Mouse (Mus musculus) forebrain, embryonic 13.5 days (tissue): ENCODE data around the gene Coro1b. TPM values are rescaled to one million over a fixed set of nuclear protein-coding genes. Genes with fewer than 3 reads are reported as not detected.

Experiments
- ATAC-seq: fragments of 200-750 bp; cut with Nextera tagmentation; 2 replicates; pipeline ENCODE4 v1.8.0; 2017
- H3K27ac ChIP-seq: fragments of 300-500 bp; sonication (generic); 2 replicates; pipeline ENCODE4 v1.5.1; 2015; ENCODE audit warnings: inconsistent platforms, mild to moderate bottlenecking, moderate library complexity
- H3K27me3 ChIP-seq: fragments of 300-500 bp; sonication (generic); 2 replicates; pipeline ENCODE4 v1.6.1; 2015; ENCODE audit warnings: mild to moderate bottlenecking, inconsistent platforms
- H3K36me3 ChIP-seq: fragments of 300-500 bp; sonication (generic); 2 replicates; pipeline ENCODE4 v1.6.1; 2015; ENCODE audit warnings: mild to moderate bottlenecking, inconsistent platforms; ENCODE audit not compliant: poor library complexity, severe bottlenecking
- H3K4me1 ChIP-seq: fragments of 300-500 bp; sonication (generic); 2 replicates; pipeline ENCODE4 v1.6.1; 2015; ENCODE audit warnings: inconsistent platforms
- H3K4me2 ChIP-seq: fragments of 300-500 bp; sonication (generic); 2 replicates; pipeline ENCODE4 v1.6.1; 2015; ENCODE audit warnings: inconsistent platforms, mild to moderate bottlenecking, moderate library complexity
- H3K4me3 ChIP-seq: fragments of 300-500 bp; sonication (generic); 2 replicates; pipeline ENCODE4 v1.5.1; 2015; ENCODE audit warnings: mild to moderate bottlenecking, inconsistent platforms
- H3K9ac ChIP-seq: fragments of 300-500 bp; sonication (generic); 2 replicates; pipeline ENCODE4 v1.6.1; 2015; ENCODE audit warnings: mild to moderate bottlenecking, inconsistent platforms
- H3K9me3 ChIP-seq: fragments of 300-500 bp; sonication (generic); replicated peaks from 2 replicates; pipeline ENCODE4 v1.6.1; 2016; ENCODE audit warnings: inconsistent platforms
- WGBS: fragments of 180-500 bp; shearing (Covaris S2); methylation state at CpG from one replicate; pipeline ENCODE4 v1.1.7; 2015; 5-methylcytosine and 5-hydroxymethylcytosine counted together
- polyA plus RNA-seq: library from polyadenylated mRNA; unstranded; fragments of >200 nt; fragmentation: Nextera tagmentation; extraction: Ambion mirVana; gene quantifications from 2 replicates; pipeline ENCODE4 v1.2.1, GENCODE M21; 2015

Gene Coro1b
- polyA plus RNA-seq, 1 experiment from 2014 or later, result 126 TPM

GRCm38 (mm10) chr19:4189051-4189620 is 40.7 kb downstream of the Coro1b start:
- 88% methylated on average over 12 of the region's 12 CpGs for WGBS

GRCm38 (mm10) chr19:4190831-4191334 is 42.5 kb downstream of the Coro1b start, which contains the start of gene Tbc1d10c:
TSS of gene Tbc1d10c (minus strand) at chr19:4191284.
- peak within 1 kb of the TSS; percentile 82 for H3K4me2 ChIP-seq
- H3K36me3 ChIP-seq, result peaks cover 29% of the 10 kb centered on the region
- ATAC-seq, result no peak
- H3K9me3 ChIP-seq, result no peaks in the 10 kb centered on the region
- no peaks in the 10 kb centered on the region for H3K27me3 ChIP-seq
- WGBS, result 66% methylated on average over 4 of the region's 4 CpGs
- H3K9ac ChIP-seq, result peak within 1 kb of the TSS; percentile 96
- H3K4me1 ChIP-seq, result peaks cover 32% of the 10 kb centered on the region
- peak within 1 kb of the TSS; percentile 97 for H3K4me3 ChIP-seq
- peak within 1 kb of the TSS; percentile 81 for H3K27ac ChIP-seq

More at GRCm38 (mm10) chr19:4189051-4189620, 40.7 kb downstream of the Coro1b start:
- Histone ChIP-seq H3K36me3 (peaks cover 12% of the 10 kb centered on the region), H3K4me2 (no peak overlapping the region), H3K4me3 (no peak overlapping the region), H3K4me1 (peaks cover 17% of the 10 kb centered on the region), H3K9me3 (no peaks in the 10 kb centered on the region), H3K9ac (no peak overlapping the region), H3K27ac (no peak overlapping the region), H3K27me3 (no peaks in the 10 kb centered on the region)
- ATAC-seq, result no peak

- peak; percentile 92 for ATAC-seq
- peak within 1 kb of the TSS; percentile 96 for H3K9ac ChIP-seq
- peak within 1 kb of the TSS; percentile 97 for H3K4me3 ChIP-seq
- H3K4me2 ChIP-seq, result peak within 1 kb of the TSS; percentile 82
- H3K9me3 ChIP-seq, result no peaks in the 10 kb centered on the region
- H3K27ac ChIP-seq, result peak within 1 kb of the TSS; percentile 81
- 9% methylated on average over 35 of the region's 47 CpGs for WGBS
- H3K27me3 ChIP-seq, result no peaks in the 10 kb centered on the region
- peaks cover 32% of the 10 kb centered on the region for H3K4me1 ChIP-seq
- peaks cover 37% of the 10 kb centered on the region for H3K36me3 ChIP-seq
These were observed 43.3 kb downstream of the Coro1b start, which contains the start of gene Ppp1ca for GRCm38 (mm10) chr19:4191528-4192250. TSS of gene Ppp1ca (plus strand) at chr19:4192065.

GRCm38 (mm10) chr19:4192251-4192985 is 44.0 kb downstream of the Coro1b start:
- H3K27ac ChIP-seq, result peak overlapping the region; percentile 81
- peaks cover 45% of the 10 kb centered on the region for H3K36me3 ChIP-seq
- no peak; the same call in 1 of the 2 replicates for ATAC-seq
- no peaks in the 10 kb centered on the region for H3K9me3 ChIP-seq
- H3K9ac ChIP-seq, result peak overlapping the region; percentile 96
- H3K4me1 ChIP-seq, result peaks cover 32% of the 10 kb centered on the region
- no peaks in the 10 kb centered on the region for H3K27me3 ChIP-seq
- WGBS, result under 1% methylated on average over 46 of the region's 52 CpGs
- H3K4me2 ChIP-seq, result peak overlapping the region; percentile 82
- peak overlapping the region; percentile 97 for H3K4me3 ChIP-seq

GRCm38 (mm10) chr19:4193129-4193528 is 44.7 kb downstream of the Coro1b start:
- H3K36me3 ChIP-seq, result peaks cover 51% of the 10 kb centered on the region
- H3K27me3 ChIP-seq, result no peaks in the 10 kb centered on the region
- no peak for ATAC-seq
- 62% methylated on average over 6 of the region's 6 CpGs for WGBS
- H3K9me3 ChIP-seq, result no peaks in the 10 kb centered on the region
- peak overlapping the region; percentile 97 for H3K4me3 ChIP-seq
- H3K27ac ChIP-seq, result no peak overlapping the region; the same call in none of the 2 replicates
- peaks cover 32% of the 10 kb centered on the region for H3K4me1 ChIP-seq
- H3K9ac ChIP-seq, result peak overlapping the region; percentile 96
- H3K4me2 ChIP-seq, result peak overlapping the region; percentile 82

GRCm38 (mm10) chr19:4194021-4194724 is 45.8 kb downstream of the Coro1b start:
- Histone ChIP-seq H3K4me2 (peak overlapping the region; percentile 82; the same call in 1 of the 2 replicates), H3K4me3 (no peak overlapping the region; the same call in 1 of the 2 replicates), H3K27me3 (no peaks in the 10 kb centered on the region), H3K27ac (no peak overlapping the region), H3K9me3 (no peaks in the 10 kb centered on the region), H3K36me3 (peaks cover 62% of the 10 kb centered on the region), H3K9ac (0 out of 2 replicates have a peak overlapping the region, but pooled peaks have one; percentile 96), H3K4me1 (peaks cover 32% of the 10 kb centered on the region)
- ATAC-seq, result no peak
- WGBS, result 91% methylated on average over 8 of the region's 8 CpGs

GRCm38 (mm10) chr19:4194776-4195650 is 46.6 kb downstream of the Coro1b start:
- Histone ChIP-seq H3K27me3 (no peaks in the 10 kb centered on the region), H3K9ac (no peak overlapping the region), H3K9me3 (no peaks in the 10 kb centered on the region), H3K4me1 (peaks cover 35% of the 10 kb centered on the region), H3K4me2 (no peak overlapping the region), H3K4me3 (no peak overlapping the region), H3K27ac (no peak overlapping the region; the same call in none of the 2 replicates), H3K36me3 (peaks cover 68% of the 10 kb centered on the region)
- ATAC-seq, result no peak
- 82% methylated on average over 12 of the region's 12 CpGs for WGBS

- peaks cover 71% of the 10 kb centered on the region for H3K36me3 ChIP-seq
These were observed 47.6 kb downstream of the Coro1b start for GRCm38 (mm10) chr19:4196048-4196447.

GRCm38 (mm10) chr19:4196548-4196947 is 48.1 kb downstream of the Coro1b start:
- H3K4me3 ChIP-seq, result no peak overlapping the region
- WGBS, result 68% methylated on average over 5 of the region's 5 CpGs
- H3K36me3 ChIP-seq, result peaks cover 71% of the 10 kb centered on the region
- ATAC-seq, result no peak
- no peaks in the 10 kb centered on the region for H3K9me3 ChIP-seq
- no peak overlapping the region for H3K27ac ChIP-seq
- no peak overlapping the region for H3K4me2 ChIP-seq
- H3K27me3 ChIP-seq, result no peaks in the 10 kb centered on the region
- H3K9ac ChIP-seq, result no peak overlapping the region
- peaks cover 47% of the 10 kb centered on the region for H3K4me1 ChIP-seq

More at GRCm38 (mm10) chr19:4196048-4196447, 47.6 kb downstream of the Coro1b start:
- H3K9me3 ChIP-seq, result no peaks in the 10 kb centered on the region
- peak overlapping the region; percentile 32 for H3K27ac ChIP-seq
- 73% methylated on average over 2 of the region's 2 CpGs for WGBS
- peaks cover 45% of the 10 kb centered on the region for H3K4me1 ChIP-seq
- H3K4me3 ChIP-seq, result no peak overlapping the region
- no peak overlapping the region for H3K4me2 ChIP-seq
- ATAC-seq, result no peak
- no peaks in the 10 kb centered on the region for H3K27me3 ChIP-seq
- H3K9ac ChIP-seq, result no peak overlapping the region

- H3K27me3 ChIP-seq, result no peaks in the 10 kb centered on the region; the same call in 1 of the 2 replicates
- peaks cover 71% of the 10 kb centered on the region for H3K36me3 ChIP-seq
- no peak overlapping the region for H3K4me3 ChIP-seq
- H3K9ac ChIP-seq, result no peak overlapping the region
- ATAC-seq, result no peak
- H3K4me2 ChIP-seq, result no peak overlapping the region
- H3K4me1 ChIP-seq, result peaks cover 53% of the 10 kb centered on the region
- H3K27ac ChIP-seq, result no peak overlapping the region
- 78% methylated on average over 3 of the region's 3 CpGs for WGBS
- no peaks in the 10 kb centered on the region for H3K9me3 ChIP-seq
These were observed 48.8 kb downstream of the Coro1b start for GRCm38 (mm10) chr19:4197180-4197579.
